Mouse (Mus musculus) limb, embryonic 13.5 days (tissue): ENCODE results near the gene Tmem88b. TPM values are rescaled to one million over a fixed set of nuclear protein-coding genes. Genes with fewer than 3 reads are reported as not detected.
A peak's percentile ranks its signal among the peaks of the same experiment; 100 is the strongest.
"Not testable (repeated sequence)": the region's sequence is repeated elsewhere in the genome, so short reads cannot be mapped to it uniquely, and the experiment has no call there.

Experiments used
- ATAC-seq: fragments of 200-750 bp; cut with Nextera tagmentation; 2 replicates; pipeline ENCODE4 v1.8.0; 2017; ENCODE audit warnings: low read depth, moderate number of reproducible peaks, moderate TSS enrichment; ENCODE audit not compliant: low FRiP score
- H3K27ac ChIP-seq: fragments of 300-500 bp; sonication (generic); 2 replicates; pipeline ENCODE4 v1.5.1; 2015; ENCODE audit warnings: inconsistent platforms, mild to moderate bottlenecking, moderate library complexity
- H3K27me3 ChIP-seq: fragments of 300-500 bp; sonication (generic); 2 replicates; pipeline ENCODE4 v1.6.1; 2015; ENCODE audit warnings: mild to moderate bottlenecking, inconsistent platforms
- H3K36me3 ChIP-seq: fragments of 300-500 bp; sonication (generic); 2 replicates; pipeline ENCODE4 v1.6.1; 2015; ENCODE audit warnings: inconsistent platforms, mild to moderate bottlenecking, moderate library complexity
- H3K4me1 ChIP-seq: fragments of 300-500 bp; sonication (generic); 2 replicates; pipeline ENCODE4 v1.6.1; 2015; ENCODE audit warnings: inconsistent platforms
- H3K4me2 ChIP-seq: fragments of 300-500 bp; sonication (generic); replicated peaks from 2 replicates; pipeline ENCODE4 v1.6.1; 2015; ENCODE audit warnings: inconsistent platforms, mild to moderate bottlenecking, moderate library complexity
- H3K4me3 ChIP-seq: fragments of 300-500 bp; sonication (generic); 2 replicates; pipeline ENCODE4 v1.5.1; 2015; ENCODE audit warnings: moderate library complexity, mild to moderate bottlenecking, inconsistent platforms
- H3K9ac ChIP-seq: fragments of 300-500 bp; sonication (generic); 2 replicates; pipeline ENCODE4 v1.6.1; 2015; ENCODE audit warnings: mild to moderate bottlenecking, inconsistent platforms
- H3K9me3 ChIP-seq: fragments of 300-500 bp; sonication (generic); 2 replicates; pipeline ENCODE4 v1.6.1; 2016; ENCODE audit warnings: inconsistent platforms
- WGBS: fragments of 180-500 bp; shearing (Covaris S2); methylation state at CpG from one replicate; pipeline ENCODE4 v1.1.7; 2015; 5-methylcytosine and 5-hydroxymethylcytosine counted together
- polyA plus RNA-seq: library from polyadenylated mRNA; unstranded; fragments of >200 nt; fragmentation: Nextera tagmentation; extraction: Ambion mirVana; gene quantifications from 2 replicates; pipeline ENCODE4 v1.2.1, GENCODE M21; 2015

The Tmem88b gene
- polyA plus RNA-seq, 1 experiment from 2014 or later = 0.81 TPM

DNA sequence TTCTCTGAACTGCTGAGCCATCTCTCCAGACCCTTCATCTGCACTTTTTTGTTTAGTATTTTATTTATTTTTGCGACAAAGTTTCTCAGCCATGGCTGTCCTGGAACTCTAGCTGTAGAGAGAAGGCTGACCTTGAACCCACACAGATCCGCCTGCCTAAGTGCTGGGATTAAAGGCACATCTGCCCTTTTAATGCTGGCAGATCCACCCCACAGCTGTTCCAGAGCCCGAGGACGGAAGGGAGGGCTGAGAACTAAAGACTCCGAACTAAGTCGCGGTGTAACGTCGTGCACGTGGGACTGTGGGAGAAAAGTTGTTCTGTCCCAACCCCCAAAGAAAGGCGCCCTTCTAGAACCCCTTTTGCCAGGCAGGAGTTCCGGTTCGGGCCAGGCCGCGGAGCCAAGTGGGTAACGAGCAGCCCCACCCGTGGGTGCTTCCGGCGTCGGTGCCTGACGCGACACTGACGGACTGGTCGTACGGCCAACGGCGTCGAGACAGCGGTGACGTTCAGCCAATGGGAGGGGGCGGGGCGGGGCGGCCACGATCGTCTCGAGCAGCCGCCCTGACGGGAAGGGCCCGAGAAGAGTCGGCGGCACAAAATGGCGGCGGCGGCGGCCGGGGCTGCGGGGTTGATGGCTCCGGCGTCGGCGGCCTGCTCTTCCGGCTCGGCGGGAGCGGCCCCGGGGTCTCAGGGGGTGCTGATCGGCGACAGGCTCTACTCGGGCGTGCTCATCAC lies 26.4 kb upstream of the Tmem88b start, which contains the start of gene Ccnl2:
Gene Ccnl2 (plus strand): TSS at position 561 of the 736 bp plus-strand sequence.
- peak within 1 kb of the TSS; percentile 82 for H3K27ac ChIP-seq
- peak within 1 kb of the TSS; percentile 100 for H3K4me3 ChIP-seq
- peak within 1 kb of the TSS; percentile 100 for H3K9ac ChIP-seq
- ATAC-seq = peak; percentile 99
- H3K4me1 ChIP-seq = peaks cover 17% of the 10 kb centered on the region
- H3K9me3 ChIP-seq = no peaks in the 10 kb centered on the region
- peak within 1 kb of the TSS; percentile 95 for H3K4me2 ChIP-seq
- peaks cover 74% of the 10 kb centered on the region for H3K36me3 ChIP-seq
- H3K27me3 ChIP-seq = no peaks in the 10 kb centered on the region
- under 1% methylated on average over 60 of the region's 60 CpGs for WGBS

DNA sequence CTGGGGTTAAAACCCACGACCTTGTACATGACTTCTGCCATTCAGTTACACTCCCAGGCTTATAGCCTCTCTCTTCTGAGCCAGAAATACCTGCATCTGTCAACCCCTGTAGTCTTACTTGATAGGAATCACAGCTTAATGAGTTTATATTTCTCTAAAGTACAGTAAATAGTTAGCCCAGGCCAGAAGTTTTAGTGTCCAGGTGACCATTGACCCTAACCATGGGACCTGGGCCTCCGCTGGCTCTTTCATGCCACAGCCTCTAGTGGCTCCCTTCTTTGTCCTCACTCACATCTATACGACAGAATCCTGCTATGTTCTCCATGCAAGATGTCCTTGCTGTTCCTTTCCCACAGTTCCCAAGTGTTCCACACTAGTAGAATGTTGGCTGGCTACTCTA lies 22.2 kb upstream of the Tmem88b start:
- Histone ChIP-seq H3K27ac (no peak overlapping the region), H3K9ac (no peak overlapping the region), H3K4me3 (no peak overlapping the region), H3K27me3 (no peaks in the 10 kb centered on the region), H3K4me1 (peaks cover 19% of the 10 kb centered on the region), H3K4me2 (no peak overlapping the region), H3K9me3 (no peaks in the 10 kb centered on the region), H3K36me3 (peaks cover 60% of the 10 kb centered on the region)
- no peak for ATAC-seq
- WGBS = 87% methylated on average over 3 of the region's 3 CpGs

DNA sequence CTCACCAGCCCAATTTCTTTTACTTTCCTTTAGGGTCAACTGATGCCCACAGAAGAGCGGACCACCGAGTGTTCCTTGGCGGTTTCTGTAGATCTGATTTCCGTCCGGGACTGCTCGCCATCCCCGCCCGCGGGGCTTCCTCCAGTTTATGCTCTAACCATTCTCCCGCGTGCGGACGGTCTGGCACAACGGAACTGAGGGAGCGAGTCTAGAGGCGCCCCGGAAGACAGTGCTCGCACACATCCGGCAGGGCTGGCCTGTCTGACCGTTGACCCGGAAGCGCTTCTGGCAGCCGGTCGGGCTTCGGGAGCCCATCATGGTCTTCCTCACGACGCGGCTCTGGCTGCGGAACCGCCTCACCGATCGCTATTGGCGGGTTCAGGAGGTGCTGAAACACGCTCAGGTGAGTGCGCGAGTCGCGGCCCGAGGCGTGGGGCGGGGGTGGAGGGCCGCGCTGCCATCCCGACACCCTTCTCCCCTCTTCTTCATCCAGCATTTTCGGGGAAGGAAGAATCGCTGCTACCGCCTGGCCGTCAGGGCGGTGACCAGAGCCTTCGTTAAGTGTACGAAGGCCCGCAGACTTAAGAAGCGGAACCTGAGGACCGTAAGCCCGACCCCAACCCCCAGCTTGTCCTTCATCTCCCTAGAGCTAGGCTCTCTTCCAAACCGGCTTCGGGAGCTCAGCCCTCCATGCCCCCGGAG lies 17.8 kb upstream of the Tmem88b start:
- Histone ChIP-seq H3K4me1 (peaks cover 19% of the 10 kb centered on the region), H3K9ac (peak overlapping the region; percentile 89), H3K4me3 (peak overlapping the region; percentile 93), H3K9me3 (no peaks in the 10 kb centered on the region), H3K4me2 (peak overlapping the region; percentile 75), H3K27ac (peak overlapping the region; percentile 44; the same call in 1 of the 2 replicates), H3K36me3 (peaks cover 33% of the 10 kb centered on the region), H3K27me3 (no peaks in the 10 kb centered on the region)
- 0% methylated on average over 53 of the region's 58 CpGs for WGBS
- peak; percentile 97 for ATAC-seq

DNA sequence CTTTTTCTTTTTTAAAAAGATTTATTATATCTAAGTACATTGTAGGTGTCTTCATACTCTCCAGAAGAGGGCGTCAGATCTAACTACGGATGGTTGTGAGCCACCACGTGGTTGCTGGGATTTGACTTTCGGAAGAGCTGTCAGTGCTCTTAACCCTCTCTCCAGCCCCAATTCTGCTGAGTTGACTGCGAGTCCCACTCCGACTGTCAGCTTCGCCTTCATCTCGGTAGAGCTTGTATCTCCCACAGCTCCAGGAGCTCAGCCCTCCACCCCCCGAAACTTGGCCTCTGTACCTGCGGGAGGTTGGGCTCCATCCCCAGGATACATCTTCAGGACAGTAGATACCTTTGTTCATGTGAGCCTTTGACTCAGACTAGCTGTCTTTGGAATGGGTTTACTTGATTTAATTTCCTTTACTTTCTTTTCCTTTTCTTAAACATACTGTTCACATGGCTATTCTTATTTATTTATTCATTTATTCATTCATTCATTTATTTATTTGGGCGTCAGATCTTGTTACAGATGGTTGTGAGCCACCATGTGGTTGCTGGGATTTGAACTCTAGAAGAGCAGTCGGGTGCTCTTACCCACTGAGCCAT lies 17.2 kb upstream of the Tmem88b start, which contains the start of gene Mrpl20:
Gene Mrpl20 (plus strand): TSS at position 138 of the 599 bp plus-strand sequence.
- Histone ChIP-seq H3K36me3 (peaks cover 27% of the 10 kb centered on the region), H3K4me3 (peak within 1 kb of the TSS; percentile 93), H3K9me3 (no peaks in the 10 kb centered on the region), H3K27ac (peak within 1 kb of the TSS; percentile 44; the same call in 1 of the 2 replicates), H3K4me2 (peak within 1 kb of the TSS; percentile 75), H3K27me3 (no peaks in the 10 kb centered on the region), H3K4me1 (peaks cover 19% of the 10 kb centered on the region), H3K9ac (peak within 1 kb of the TSS; percentile 89)
- no peak for ATAC-seq
- 9% methylated on average over 12 of the region's 12 CpGs for whole genome bisulfite sequencing

DNA sequence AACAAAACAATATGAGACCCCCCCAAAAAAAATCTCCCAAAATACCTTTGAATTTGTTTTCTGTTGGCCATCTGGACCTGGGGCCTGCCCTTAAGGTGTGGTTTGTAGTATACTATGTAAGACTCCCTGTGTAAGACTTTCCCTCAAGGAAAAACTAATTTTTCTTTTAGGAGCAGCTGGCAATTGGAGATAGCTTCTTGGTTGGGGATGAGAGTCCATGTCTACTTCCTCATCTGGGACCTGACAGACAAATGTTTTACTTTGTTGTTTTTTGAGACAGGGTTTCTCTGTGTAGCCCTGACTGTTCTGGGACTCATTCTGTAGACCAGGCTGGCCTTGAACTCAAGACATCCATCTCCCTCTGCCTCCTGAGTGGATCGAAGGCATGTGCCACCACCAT lies 16.4 kb upstream of the Tmem88b start:
- no peak overlapping the region for H3K9ac ChIP-seq
- H3K4me3 ChIP-seq = no peak overlapping the region
- H3K9me3 ChIP-seq = no peaks in the 10 kb centered on the region
- no peaks in the 10 kb centered on the region for H3K27me3 ChIP-seq
- peaks cover 19% of the 10 kb centered on the region for H3K36me3 ChIP-seq
- ATAC-seq = no peak
- H3K4me1 ChIP-seq = peaks cover 19% of the 10 kb centered on the region
- H3K27ac ChIP-seq = no peak overlapping the region
- 100% methylated on average over 1 of the region's 1 CpGs for WGBS
- 0 out of 2 replicates have a peak overlapping the region, but pooled peaks have one; percentile 75 for H3K4me2 ChIP-seq

DNA sequence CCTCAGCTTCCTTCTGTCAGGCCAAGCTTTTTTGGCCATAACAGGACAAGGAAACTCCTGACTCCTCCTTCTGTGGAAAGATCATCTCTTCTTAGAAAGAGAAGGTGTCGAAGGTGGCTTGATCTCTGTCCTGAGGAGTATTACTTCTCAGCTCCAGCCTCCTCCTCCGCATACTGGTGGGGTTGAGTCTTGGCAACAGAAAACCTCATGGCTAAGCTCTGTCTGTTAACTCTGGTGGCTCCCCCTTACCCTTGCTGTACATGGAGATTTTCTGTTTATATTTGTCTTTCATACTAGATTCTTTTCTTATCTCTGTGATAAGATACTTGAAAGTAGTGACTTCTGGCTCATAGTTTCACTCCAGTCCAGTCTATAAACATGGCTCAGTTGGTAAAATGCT lies 8.1 kb upstream of the Tmem88b start:
- Histone ChIP-seq H3K27me3 (peaks cover 5% of the 10 kb centered on the region; the same call in 1 of the 2 replicates), H3K4me3 (no peak overlapping the region), H3K4me1 (no peaks in the 10 kb centered on the region), H3K9ac (no peak overlapping the region), H3K36me3 (no peaks in the 10 kb centered on the region), H3K4me2 (no peak overlapping the region), H3K9me3 (no peaks in the 10 kb centered on the region), H3K27ac (no peak overlapping the region)
- ATAC-seq = no peak
- WGBS = 75% methylated on average over 2 of the region's 2 CpGs

DNA sequence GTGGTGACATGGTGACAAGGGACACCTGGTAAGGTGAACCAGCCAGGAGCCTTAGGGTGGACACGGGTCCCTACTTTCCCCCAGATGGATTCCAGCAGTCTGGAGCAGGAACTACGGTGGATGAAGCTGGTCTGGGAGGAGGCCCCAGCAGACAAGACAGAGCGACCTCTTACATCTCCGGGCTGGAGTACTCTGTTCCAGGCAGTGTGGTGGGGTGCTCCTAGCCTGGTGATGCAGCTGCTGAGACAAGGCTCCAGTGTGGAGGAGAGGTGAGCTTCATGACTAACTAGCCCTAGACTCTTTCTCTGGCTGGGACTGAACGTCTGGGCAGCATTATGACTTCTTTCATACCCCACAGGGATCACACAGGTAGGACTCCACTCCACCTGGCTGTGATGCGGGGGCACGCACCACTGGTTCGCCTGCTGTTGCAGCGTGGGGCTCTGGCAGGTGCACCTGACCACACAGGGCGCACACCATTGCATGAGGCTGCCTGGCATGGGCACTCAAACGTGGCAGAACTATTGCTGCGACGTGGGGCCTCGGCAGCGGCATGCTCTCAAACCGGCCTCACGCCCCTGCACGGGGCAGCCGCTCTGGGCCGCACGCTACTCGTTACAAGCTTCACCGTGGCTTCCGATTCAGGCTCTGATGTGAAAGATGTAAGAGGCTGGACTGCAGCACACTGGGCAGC lies 5.7 kb upstream of the Tmem88b start:
- no peak overlapping the region for H3K4me3 ChIP-seq
- no peaks in the 10 kb centered on the region for H3K36me3 ChIP-seq
- no peaks in the 10 kb centered on the region for H3K4me1 ChIP-seq
- no peak for ATAC-seq
- H3K9ac ChIP-seq = no peak overlapping the region; the same call in 1 of the 2 replicates
- no peaks in the 10 kb centered on the region for H3K9me3 ChIP-seq
- 66% methylated on average over 24 of the region's 24 CpGs for WGBS
- H3K27ac ChIP-seq = no peak overlapping the region
- H3K27me3 ChIP-seq = peaks cover 5% of the 10 kb centered on the region; the same call in 1 of the 2 replicates
- no peak overlapping the region for H3K4me2 ChIP-seq

DNA sequence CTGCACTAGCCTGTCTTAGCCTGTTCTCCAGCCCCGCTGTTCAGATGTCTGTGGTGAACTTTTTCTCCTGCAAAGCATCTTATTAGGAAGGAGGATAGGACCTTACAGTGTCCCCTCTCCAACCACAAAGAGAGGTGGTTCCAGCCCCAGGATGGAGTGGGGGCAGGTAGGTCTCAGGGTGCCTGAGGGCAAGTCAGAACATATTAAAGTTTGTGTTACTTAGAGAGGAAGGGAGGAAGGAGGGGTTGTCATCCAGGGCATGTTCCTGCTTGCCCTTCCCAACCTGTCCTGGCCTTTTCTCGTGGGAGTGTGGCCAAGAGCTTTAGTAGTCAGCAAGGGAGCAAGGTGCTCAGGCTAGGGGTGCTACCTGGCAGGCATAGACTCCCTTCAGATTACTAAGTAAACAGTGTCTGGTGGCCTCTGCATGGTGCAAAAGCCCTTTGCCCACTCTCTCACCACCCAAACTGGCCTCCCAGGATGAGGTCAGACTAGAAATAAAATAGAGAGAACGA lies 5.0 kb upstream of the Tmem88b start:
- ATAC-seq = no peak
- no peak overlapping the region for H3K27ac ChIP-seq
- H3K9me3 ChIP-seq = no peaks in the 10 kb centered on the region
- no peak overlapping the region for H3K4me3 ChIP-seq
- H3K9ac ChIP-seq = no peak overlapping the region
- H3K36me3 ChIP-seq = no peaks in the 10 kb centered on the region
- WGBS = 63% methylated on average over 3 of the region's 3 CpGs
- no peaks in the 10 kb centered on the region for H3K4me1 ChIP-seq
- peaks cover 5% of the 10 kb centered on the region; the same call in 1 of the 2 replicates for H3K27me3 ChIP-seq
- no peak overlapping the region for H3K4me2 ChIP-seq

DNA sequence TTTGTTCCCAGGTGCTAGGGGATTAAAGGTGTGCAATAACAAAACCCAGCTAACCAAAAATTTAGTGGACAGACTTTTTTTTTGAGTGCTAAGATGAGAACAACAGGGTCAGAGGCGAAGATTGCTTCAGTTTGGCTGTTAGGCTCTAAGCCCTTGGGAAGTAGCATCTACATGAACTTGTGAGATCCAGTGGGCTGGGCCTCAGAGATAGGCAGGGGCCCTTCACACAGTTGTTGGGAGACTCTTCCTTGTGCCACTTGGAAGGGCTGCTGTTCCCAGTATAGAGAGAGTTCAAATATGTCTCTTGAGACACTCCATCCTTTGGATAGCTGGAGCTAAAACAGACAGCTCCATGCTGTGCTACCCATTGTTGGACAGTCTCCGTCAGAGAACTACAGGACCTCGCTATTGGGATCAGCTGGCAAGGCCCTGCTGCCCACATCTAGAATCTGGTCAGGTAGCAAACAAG lies 4.4 kb upstream of the Tmem88b start, which contains the start of gene Ankrd65:
Gene Ankrd65 (plus strand): TSS at position 419 of the 469 bp plus-strand sequence.
- peaks cover 5% of the 10 kb centered on the region; the same call in 1 of the 2 replicates for H3K27me3 ChIP-seq
- no peak within 1 kb of the TSS for H3K4me2 ChIP-seq
- H3K9ac ChIP-seq = no peak within 1 kb of the TSS; the same call in 1 of the 2 replicates
- no peaks in the 10 kb centered on the region for H3K4me1 ChIP-seq
- no peak within 1 kb of the TSS for H3K27ac ChIP-seq
- no peaks in the 10 kb centered on the region for H3K36me3 ChIP-seq
- 77% methylated on average over 3 of the region's 3 CpGs for WGBS
- no peak for ATAC-seq
- H3K9me3 ChIP-seq = no peaks in the 10 kb centered on the region
- no peak within 1 kb of the TSS for H3K4me3 ChIP-seq

DNA sequence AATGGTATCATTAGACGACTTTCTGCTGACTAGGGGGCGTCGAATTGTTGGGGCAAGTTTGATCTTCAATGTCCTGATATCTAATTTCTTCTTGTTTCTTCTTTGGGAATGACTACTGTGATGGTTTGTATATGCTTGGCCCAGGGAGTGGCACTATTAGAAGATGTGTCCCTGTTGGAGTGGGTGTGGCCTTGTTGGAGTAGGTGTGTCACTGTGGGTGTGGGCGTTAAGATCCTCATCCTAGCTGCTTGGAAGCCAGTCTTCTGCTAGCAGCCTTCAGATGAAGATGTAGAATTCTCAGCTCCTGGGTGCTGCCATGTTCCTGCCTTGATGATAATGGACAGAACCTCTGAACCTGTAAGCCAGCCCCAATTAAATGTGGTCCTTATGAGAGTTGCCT lies 3.2 kb upstream of the Tmem88b start:
- not testable (repeated sequence) for H3K4me1 ChIP-seq, H3K9me3 ChIP-seq, H3K4me2 ChIP-seq, H3K27me3 ChIP-seq, H3K27ac ChIP-seq, ATAC-seq, H3K9ac ChIP-seq, H3K4me3 ChIP-seq, H3K36me3 ChIP-seq
- 76% methylated on average over 4 of the region's 4 CpGs for WGBS

DNA sequence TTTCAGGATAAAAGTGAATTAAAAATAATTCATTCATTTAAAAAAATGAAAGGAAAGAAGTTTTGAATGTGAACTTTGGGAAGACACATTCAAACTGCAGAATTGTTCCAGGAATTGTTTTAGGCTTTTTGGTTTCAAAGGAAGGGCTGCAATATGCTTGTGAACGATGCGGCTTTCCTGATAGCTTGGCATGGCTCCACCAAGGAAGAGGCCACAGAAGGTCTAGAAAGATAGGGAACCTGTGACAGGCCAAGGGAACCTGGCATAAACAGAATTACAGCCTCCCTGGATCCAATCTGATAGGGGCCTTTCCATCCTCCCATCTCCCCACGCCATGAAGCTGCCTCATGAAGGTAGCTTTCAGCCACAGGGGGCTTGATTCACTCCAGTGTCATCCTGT lies 2.6 kb upstream of the Tmem88b start:
- no peaks in the 10 kb centered on the region for H3K9me3 ChIP-seq
- H3K36me3 ChIP-seq = no peaks in the 10 kb centered on the region
- 71% methylated on average over 3 of the region's 3 CpGs for WGBS
- H3K4me3 ChIP-seq = no peak overlapping the region
- H3K4me2 ChIP-seq = no peak overlapping the region
- no peak overlapping the region for H3K9ac ChIP-seq
- no peak overlapping the region for H3K27ac ChIP-seq
- peaks cover 5% of the 10 kb centered on the region; the same call in 1 of the 2 replicates for H3K27me3 ChIP-seq
- ATAC-seq = no peak
- peaks cover 10% of the 10 kb centered on the region; the same call in 1 of the 2 replicates for H3K4me1 ChIP-seq
